Mouse (Mus musculus) kidney, adult 10 weeks (tissue): Measurements from ENCODE around the gene Eml1. TPM values are rescaled to one million over a fixed set of nuclear protein-coding genes. Genes with fewer than 3 reads are reported as not detected.

ENCODE experiments used
- polyA plus RNA-seq: library from polyadenylated mRNA; stranded (reverse); fragments of 350-450 nt; fragmentation: Illumina TruSeq; extraction: RNeasy Lipid Tissue Mini Kit (QIAGEN cat#74804); gene quantifications from one replicate; pipeline ENCODE4 v1.2.3, GENCODE M21; 2014; ENCODE audit warnings: low read depth, low replicate concordance

The Eml1 gene
- 9.4 TPM for polyA plus RNA-seq

DNA sequence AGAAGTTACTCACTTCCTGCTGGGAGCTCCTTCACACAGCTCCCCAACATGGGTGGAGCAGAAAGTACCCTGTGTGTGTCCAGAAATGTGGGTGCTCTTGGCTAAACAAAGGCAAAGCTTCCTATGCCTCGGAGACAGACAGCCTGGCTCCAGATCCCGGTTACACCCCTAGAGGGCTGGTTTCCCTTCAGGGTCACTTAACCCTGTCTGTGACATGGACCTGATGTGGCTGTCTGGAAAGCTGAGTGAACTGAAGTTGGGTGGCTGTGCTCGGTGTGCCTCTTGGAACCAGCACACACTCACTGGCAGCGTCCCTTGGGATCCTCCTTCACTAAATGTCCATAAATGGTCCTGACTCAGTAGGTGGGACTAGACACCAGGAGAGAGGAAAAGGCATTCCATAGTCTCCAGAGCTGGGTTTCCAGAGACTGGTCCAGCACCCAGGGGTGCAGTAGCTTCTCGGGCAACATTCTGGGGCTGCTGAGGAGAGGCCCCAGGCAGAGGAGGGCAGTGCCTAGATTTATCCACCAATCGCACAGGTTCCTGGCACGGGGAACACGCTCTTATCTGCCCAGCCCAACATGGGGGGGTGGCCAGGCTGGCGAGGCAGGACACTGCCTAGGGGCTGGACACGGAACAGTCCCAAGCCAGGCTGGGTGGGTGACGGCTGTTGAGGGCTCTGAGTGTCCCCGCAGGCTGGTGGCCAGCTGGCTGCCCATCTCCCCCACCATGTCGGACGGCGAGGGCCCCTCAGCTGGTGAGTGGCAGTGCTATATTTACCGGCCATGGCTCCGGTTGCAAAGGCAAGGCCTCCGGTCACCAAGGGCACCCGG lies at the start of gene Eml1:
Gene Eml1 (plus strand): TSS at position 362 of the 833 bp plus-strand sequence.

DNA sequence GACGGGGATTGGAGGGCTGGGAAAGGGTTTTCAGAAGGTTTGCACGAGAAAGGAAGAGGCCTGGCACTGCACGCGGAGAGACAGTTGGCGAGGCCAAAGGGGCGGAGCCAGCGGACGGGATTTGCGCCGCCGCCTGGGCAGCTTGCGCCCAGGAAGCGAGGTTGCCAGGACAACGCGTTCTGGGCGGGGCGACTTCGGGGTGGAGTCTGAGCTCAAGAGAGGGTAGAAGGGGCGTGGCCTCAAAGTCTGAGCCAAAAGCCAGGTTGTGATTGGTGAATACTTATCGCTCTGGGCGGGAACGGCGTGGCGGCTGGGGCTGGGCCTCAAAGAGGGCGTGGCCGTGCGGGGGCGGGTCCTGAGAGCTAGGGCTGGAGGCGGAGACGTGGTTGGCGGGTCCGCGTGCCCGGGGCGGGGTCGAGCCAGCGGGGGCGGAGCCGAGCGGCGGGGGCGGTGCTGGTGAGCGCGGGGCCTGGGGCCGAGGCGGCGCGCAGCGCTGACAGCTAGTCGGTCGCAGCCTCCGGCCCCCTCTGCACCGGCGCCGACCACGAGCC lies 36.8 kb upstream of the Eml1 start, which contains the start of gene Cyp46a1:
Gene Cyp46a1 (plus strand): TSS at position 487 of the 551 bp plus-strand sequence.

DNA sequence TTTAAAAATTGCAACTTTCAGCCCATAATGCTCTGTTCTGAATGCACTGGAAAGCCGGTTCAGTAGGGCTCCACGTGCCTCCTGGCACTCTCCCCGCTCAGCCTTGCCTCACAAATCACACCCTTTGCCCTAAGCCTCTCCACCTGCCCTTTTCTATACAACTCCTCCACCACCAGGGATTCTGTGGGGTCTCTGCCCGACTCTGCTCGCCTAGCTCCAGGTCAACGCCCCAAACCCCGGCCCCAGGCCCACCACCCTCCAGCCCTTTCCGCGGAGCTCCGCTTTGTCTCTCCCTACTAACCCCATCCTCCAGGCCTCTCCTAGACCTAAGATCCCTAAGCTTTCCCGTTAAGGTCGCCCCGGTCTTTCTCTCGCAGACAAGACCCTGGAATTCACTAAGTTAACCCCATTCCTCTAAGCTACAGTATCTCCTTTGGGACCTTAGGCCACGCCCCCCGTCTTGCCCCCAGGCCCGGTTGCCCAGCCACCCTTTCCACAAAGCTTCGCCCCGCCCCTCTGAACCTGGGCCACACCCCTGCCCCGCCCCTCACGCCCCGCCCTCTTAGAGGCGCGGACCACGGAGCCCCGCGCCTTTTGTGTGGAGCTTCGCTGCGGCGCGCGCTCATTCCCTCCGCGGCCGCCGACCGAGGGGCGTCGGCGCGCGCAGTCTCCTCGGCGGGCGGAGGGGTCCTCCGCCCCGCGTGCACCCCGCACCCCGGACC lies 183.5 kb downstream of the Eml1 start, which contains the start of gene Evl:
Gene Evl (plus strand): TSS at position 601 of the 722 bp plus-strand sequence.

Other genes with a start within 250 kb of the Eml1 start
- 171 TPM for gene Setd3, start 191.6 kb upstream of the Eml1 start, polyA plus RNA-seq
- 19.6 TPM for gene Ccnk, start 191.4 kb upstream of the Eml1 start, polyA plus RNA-seq
- 1.2 TPM for gene Ccdc85c, start 95.5 kb upstream of the Eml1 start, polyA plus RNA-seq
- not detected for gene Hhipl1, start 64.7 kb upstream of the Eml1 start, polyA plus RNA-seq
- 0.44 TPM for gene Cyp46a1, start 36.6 kb upstream of the Eml1 start, polyA plus RNA-seq
- gene Evl, start 183.8 kb downstream of the Eml1 start, polyA plus RNA-seq, result 9.7 TPM